Mouse (Mus musculus) lung, embryonic 16.5 days (tissue): ENCODE measurements around the gene Vmn1r2. TPM values are rescaled to one million over a fixed set of nuclear protein-coding genes. Genes with fewer than 3 reads are reported as not detected.
"Not testable (repeated sequence)": the region's sequence is repeated elsewhere in the genome, so short reads cannot be mapped to it uniquely, and the experiment has no call there.

ENCODE experiments used
- ATAC-seq: fragments of 200-750 bp; cut with Nextera tagmentation; 2 replicates; pipeline ENCODE4 v1.8.0; 2017; ENCODE audit warnings: low read depth, mild to moderate bottlenecking, moderate library complexity
- H3K27ac ChIP-seq: fragments of 300-500 bp; sonication (generic); 2 replicates; pipeline ENCODE4 v1.5.1; 2014; ENCODE audit warnings: mild to moderate bottlenecking, control low read depth, low read length
- H3K27me3 ChIP-seq: fragments of 300-500 bp; sonication (generic); 2 replicates; pipeline ENCODE4 v1.6.1; 2014; ENCODE audit warnings: low read depth, low read length, mixed read lengths; ENCODE audit not compliant: control insufficient read depth, insufficient read depth
- H3K36me3 ChIP-seq: fragments of 300-500 bp; sonication (generic); 2 replicates; pipeline ENCODE4 v1.6.1; 2014; ENCODE audit warnings: low read length; ENCODE audit not compliant: control insufficient read depth, insufficient read depth
- H3K4me1 ChIP-seq: fragments of 300-500 bp; sonication (generic); replicated peaks from 2 replicates; pipeline ENCODE4 v1.6.1; 2014; ENCODE audit warnings: low read length, mixed read lengths; ENCODE audit not compliant: control insufficient read depth, insufficient read depth
- H3K4me2 ChIP-seq: fragments of 300-500 bp; sonication (generic); 2 replicates; pipeline ENCODE4 v1.6.1; 2014; ENCODE audit warnings: low read depth, low read length, control low read depth
- H3K4me3 ChIP-seq: fragments of 300-500 bp; sonication (generic); 2 replicates; pipeline ENCODE4 v1.5.1; 2014; ENCODE audit warnings: mild to moderate bottlenecking, low read length, control low read depth
- H3K9ac ChIP-seq: fragments of 300-500 bp; sonication (generic); 2 replicates; pipeline ENCODE4 v1.6.1; 2014; ENCODE audit warnings: low read length, control low read depth
- H3K9me3 ChIP-seq: fragments of 300-500 bp; sonication (generic); 2 replicates; pipeline ENCODE4 v1.6.1; 2016; ENCODE audit warnings: low read length; ENCODE audit not compliant: control insufficient read depth
- WGBS: fragments of 180-500 bp; shearing (Covaris S2); extraction: QIAGEN DNeasy Blood & Tissue Kit; methylation state at CpG from one replicate; pipeline ENCODE4 v1.1.7; 2014; 5-methylcytosine and 5-hydroxymethylcytosine counted together
- polyA plus RNA-seq: library from polyadenylated mRNA; unstranded; fragments of >200 nt; fragmentation: Nextera tagmentation; extraction: Ambion mirVana; gene quantifications from 2 replicates; pipeline ENCODE4 v1.2.1, GENCODE M21; 2015

The Vmn1r2 gene
- polyA plus RNA-seq, 1 experiment from 2014 or later: not detected

GRCm38 (mm10) chr4:3185258-3185657, 18.1 kb downstream of the Vmn1r2 start, which contains the start of gene Vmn1r3:
Vmn1r3 (minus strand) TSS chr4:3185358.
- not testable (repeated sequence) for ATAC-seq, H3K9ac ChIP-seq, H3K27me3 ChIP-seq, H3K36me3 ChIP-seq, H3K27ac ChIP-seq, H3K9me3 ChIP-seq, H3K4me2 ChIP-seq, H3K4me1 ChIP-seq, H3K4me3 ChIP-seq
- 72% methylated on average over 1 of the region's 1 CpGs for WGBS

- WGBS: 40% methylated on average over 1 of the region's 1 CpGs
- H3K27ac ChIP-seq, H3K9me3 ChIP-seq, H3K4me1 ChIP-seq, H3K27me3 ChIP-seq, ATAC-seq, H3K4me2 ChIP-seq, H3K9ac ChIP-seq, H3K4me3 ChIP-seq, H3K36me3 ChIP-seq: not testable (repeated sequence)
Measured at GRCm38 (mm10) chr4:3209643-3210217, 42.6 kb downstream of the Vmn1r2 start.

- not testable (repeated sequence) for H3K27ac ChIP-seq, H3K4me1 ChIP-seq, H3K4me2 ChIP-seq, ATAC-seq, H3K4me3 ChIP-seq, H3K9ac ChIP-seq, H3K9me3 ChIP-seq, H3K36me3 ChIP-seq, H3K27me3 ChIP-seq
- 41% methylated on average over 3 of the region's 4 CpGs for WGBS
Measured at GRCm38 (mm10) chr4:3213349-3213748, 46.2 kb downstream of the Vmn1r2 start.

DNA sequence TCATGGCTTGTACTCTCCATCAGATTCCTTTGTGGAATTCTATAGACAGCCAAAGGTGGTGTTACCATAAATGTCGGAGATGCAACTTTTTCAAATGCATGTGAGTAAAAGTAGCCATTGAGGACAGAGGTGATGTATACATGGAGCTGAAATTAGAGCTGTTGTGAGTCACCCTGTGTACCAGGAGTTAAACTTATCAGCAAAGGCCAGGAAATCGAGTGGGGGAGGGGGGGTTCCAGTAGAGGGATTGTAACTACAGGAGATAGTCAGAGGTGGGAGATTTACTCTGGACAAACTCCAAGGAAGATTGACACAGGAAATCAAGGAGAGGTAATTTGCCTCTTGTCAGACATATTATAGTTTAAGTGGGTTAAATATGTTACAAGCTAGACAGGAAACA, 49.3 kb downstream of the Vmn1r2 start:
- H3K9ac ChIP-seq, H3K27me3 ChIP-seq, H3K9me3 ChIP-seq, H3K27ac ChIP-seq, ATAC-seq, H3K36me3 ChIP-seq, H3K4me3 ChIP-seq, H3K4me1 ChIP-seq, H3K4me2 ChIP-seq: not testable (repeated sequence)
- 66% methylated on average over 2 of the region's 2 CpGs for WGBS

Other genes starting within 250 kb of the Vmn1r2 start
- not detected in 2 replicates for gene Vmn1r3, start 18.0 kb downstream of the Vmn1r2 start, polyA plus RNA-seq